Mouse (Mus musculus): Measurements from ENCODE around the gene Rwdd3. TPM values are rescaled to one million over a fixed set of nuclear protein-coding genes. Genes with fewer than 3 reads are reported as not detected.
A peak's percentile ranks its signal among the peaks of the same experiment; 100 is the strongest.

Gene Rwdd3
- total and polyA plus RNA-seq, 2 experiments from 2014 or later = 5.8 to 15.3 TPM

- H3K27ac ChIP-seq = no peak overlapping the region
- no peaks in the 10 kb centered on the region for H3K9me3 ChIP-seq (ENCODE audit: low read length)
- TF ChIP-seq CTCF (IDR thresholded peaks at IDR 0.05; ENCODE audit: low read depth) = peak; percentile 59
- H3K4me1 ChIP-seq (ENCODE audit: insufficient read depth, low read length) = 0 out of 2 replicates have a peak, but pooled peaks cover 5% of the 10 kb centered on the region
- no peak overlapping the region for H3K4me2 ChIP-seq (ENCODE audit: low read depth, low read length)
- DNase-seq (ENCODE audit: low spot score) (peak; percentile 32), ATAC-seq (no peak)
- no peaks in the 10 kb centered on the region for H3K36me3 ChIP-seq (ENCODE audit: insufficient read depth, low read length)
- H3K27me3 ChIP-seq (ENCODE audit: insufficient read depth, low read length) = no peaks in the 10 kb centered on the region
- H3K4me3 ChIP-seq (ENCODE audit: low read length) = no peak overlapping the region
- WGBS = 38% methylated on average over 2 of the region's 2 CpGs
- H3K9ac ChIP-seq (replicated peaks; ENCODE audit: low read length) = no peak overlapping the region
Measured at GRCm38 (mm10) chr3:121161661-121162060, 9.8 kb downstream of the Rwdd3 start.

GRCm38 (mm10) chr3:121160424-121160823, 11.1 kb downstream of the Rwdd3 start:
- Histone ChIP-seq H3K9me3 (ENCODE audit: low read length) (no peaks in the 10 kb centered on the region), H3K9ac (replicated peaks; ENCODE audit: low read length) (no peak overlapping the region), H3K4me3 (ENCODE audit: low read length) (no peak overlapping the region), H3K4me2 (ENCODE audit: low read depth, low read length) (no peak overlapping the region), H3K27me3 (ENCODE audit: insufficient read depth, low read length) (no peaks in the 10 kb centered on the region), H3K27ac (no peak overlapping the region), H3K36me3 (ENCODE audit: insufficient read depth, low read length) (no peaks in the 10 kb centered on the region), H3K4me1 (ENCODE audit: insufficient read depth, low read length) (0 out of 2 replicates have a peak, but pooled peaks cover 5% of the 10 kb centered on the region)
- DNase-seq (ENCODE audit: low spot score) (no peak), ATAC-seq (no peak)
- TF ChIP-seq CTCF (IDR thresholded peaks at IDR 0.05; ENCODE audit: low read depth) = no peak
- WGBS = 69% methylated on average over 4 of the region's 4 CpGs

DNA sequence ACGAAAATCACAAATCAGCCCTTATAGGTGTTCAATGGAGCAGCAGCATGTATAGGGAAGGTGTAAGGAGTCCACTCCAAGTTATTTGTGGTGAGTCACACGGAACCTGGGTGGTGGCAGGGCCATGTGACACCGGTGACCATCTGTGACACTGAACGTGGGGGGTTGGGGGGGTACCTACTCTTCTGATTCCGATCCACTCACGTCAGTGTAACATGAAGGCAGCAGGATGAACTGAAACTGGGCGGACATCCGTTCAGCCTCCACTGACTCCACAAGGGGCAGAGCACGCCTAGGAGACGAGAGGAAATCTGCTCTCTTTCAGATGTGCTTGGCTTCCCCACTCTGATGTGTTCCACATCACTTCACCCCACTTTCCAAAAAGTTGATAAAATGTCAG, 11.9 kb downstream of the Rwdd3 start:
- Histone ChIP-seq H3K27me3 (ENCODE audit: insufficient read depth, low read length) (no peaks in the 10 kb centered on the region), H3K9ac (replicated peaks; ENCODE audit: low read length) (no peak overlapping the region), H3K9me3 (ENCODE audit: low read length) (no peaks in the 10 kb centered on the region), H3K4me1 (ENCODE audit: insufficient read depth, low read length) (0 out of 2 replicates have a peak, but pooled peaks cover 5% of the 10 kb centered on the region), H3K36me3 (ENCODE audit: insufficient read depth, low read length) (no peaks in the 10 kb centered on the region), H3K4me2 (ENCODE audit: low read depth, low read length) (peak overlapping the region; percentile 14; the same call in 1 of the 2 replicates), H3K27ac (no peak overlapping the region), H3K4me3 (ENCODE audit: low read length) (no peak overlapping the region)
- peak; percentile 28; the same call in 1 of the 2 replicates for TF ChIP-seq CTCF (IDR thresholded peaks at IDR 0.05; ENCODE audit: low read depth)
- ATAC-seq (peak; percentile 84), DNase-seq (ENCODE audit: low spot score) (peak; percentile 63)
- 55% methylated on average over 10 of the region's 10 CpGs for WGBS

- TF ChIP-seq CTCF (IDR thresholded peaks at IDR 0.05; ENCODE audit: low read depth) = no peak
- peak; percentile 34 for DNase-seq (ENCODE audit: low spot score)
- H3K27me3 ChIP-seq (ENCODE audit: insufficient read depth, low read length) = no peaks in the 10 kb centered on the region
- 65% methylated on average over 16 of the region's 16 CpGs for WGBS
- H3K27ac ChIP-seq = no peak overlapping the region; the same call in 1 of the 2 replicates
- no peaks in the 10 kb centered on the region for H3K36me3 ChIP-seq (ENCODE audit: insufficient read depth, low read length)
- 0 out of 2 replicates have a peak, but pooled peaks cover 5% of the 10 kb centered on the region for H3K4me1 ChIP-seq (ENCODE audit: insufficient read depth, low read length)
- 0 out of 2 replicates have a peak overlapping the region, but pooled peaks have one; percentile 4 for H3K9ac ChIP-seq (replicated peaks; ENCODE audit: low read length)
- peak overlapping the region; percentile 32; the same call in 1 of the 2 replicates for H3K4me2 ChIP-seq (ENCODE audit: low read depth, low read length)
- no peaks in the 10 kb centered on the region for H3K9me3 ChIP-seq (ENCODE audit: low read length)
- 0 out of 2 replicates have a peak overlapping the region, but pooled peaks have one; percentile 6 for H3K4me3 ChIP-seq (ENCODE audit: low read length)
- ATAC-seq = no peak
Measured at GRCm38 (mm10) chr3:121158901-121159351, 12.6 kb downstream of the Rwdd3 start.

DNA sequence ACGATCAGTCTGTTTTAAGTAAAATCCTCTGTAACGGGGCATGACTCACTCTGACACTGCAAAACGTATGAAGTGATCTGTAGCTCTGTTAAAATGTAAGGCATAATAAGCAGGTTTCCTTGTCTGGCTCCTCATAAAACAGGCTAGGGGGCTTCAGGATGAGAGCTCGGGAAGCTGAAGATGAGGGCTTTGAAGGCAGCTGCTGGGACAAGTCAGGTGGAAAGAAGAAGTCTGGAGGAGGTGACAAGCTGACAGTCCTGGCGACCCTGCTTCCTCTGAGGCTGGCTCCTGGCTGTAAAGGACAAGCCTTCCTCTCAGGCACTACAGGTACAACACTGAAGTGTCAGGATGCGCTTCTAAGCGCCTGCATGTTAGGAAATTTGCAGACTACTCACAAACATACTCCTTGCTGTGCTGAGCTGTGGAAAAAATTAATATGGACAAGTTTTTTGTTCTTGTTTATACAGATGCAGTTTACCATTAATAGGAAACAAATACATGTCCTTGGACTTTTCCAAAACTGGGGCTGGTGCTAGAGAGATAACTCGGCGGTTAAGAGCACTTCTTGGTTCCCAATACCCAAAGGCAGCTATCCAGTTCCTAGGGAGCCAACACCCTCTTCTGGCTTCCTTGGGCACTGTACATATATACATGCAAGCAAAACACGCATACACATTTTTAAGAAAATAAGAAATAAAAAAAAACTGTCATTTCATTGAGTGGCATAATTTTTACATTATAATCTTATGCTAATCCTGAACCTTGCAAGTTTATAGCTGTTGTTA, 13.8 kb downstream of the Rwdd3 start:
- ATAC-seq = no peak
- no peaks in the 10 kb centered on the region for H3K9me3 ChIP-seq (ENCODE audit: low read length)
- no peaks in the 10 kb centered on the region for H3K27me3 ChIP-seq (ENCODE audit: insufficient read depth, low read length)
- 0 out of 2 replicates have a peak overlapping the region, but pooled peaks have one; percentile 15 for H3K27ac ChIP-seq
- H3K4me2 ChIP-seq (ENCODE audit: low read depth, low read length) = 0 out of 2 replicates have a peak overlapping the region, but pooled peaks have one; percentile 32
- TF ChIP-seq CTCF (IDR thresholded peaks at IDR 0.05; ENCODE audit: low read depth) = 0 out of 2 replicates have a peak, but pooled peaks have one; percentile 20
- 0 out of 2 replicates have a peak, but pooled peaks cover 5% of the 10 kb centered on the region for H3K4me1 ChIP-seq (ENCODE audit: insufficient read depth, low read length)
- H3K4me3 ChIP-seq (ENCODE audit: low read length) = no peak overlapping the region
- no peak overlapping the region for H3K9ac ChIP-seq (replicated peaks; ENCODE audit: low read length)
- DNase-seq (ENCODE audit: low spot score) = no peak
- H3K36me3 ChIP-seq (ENCODE audit: insufficient read depth, low read length) = no peaks in the 10 kb centered on the region
- WGBS = 70% methylated on average over 10 of the region's 10 CpGs

DNA sequence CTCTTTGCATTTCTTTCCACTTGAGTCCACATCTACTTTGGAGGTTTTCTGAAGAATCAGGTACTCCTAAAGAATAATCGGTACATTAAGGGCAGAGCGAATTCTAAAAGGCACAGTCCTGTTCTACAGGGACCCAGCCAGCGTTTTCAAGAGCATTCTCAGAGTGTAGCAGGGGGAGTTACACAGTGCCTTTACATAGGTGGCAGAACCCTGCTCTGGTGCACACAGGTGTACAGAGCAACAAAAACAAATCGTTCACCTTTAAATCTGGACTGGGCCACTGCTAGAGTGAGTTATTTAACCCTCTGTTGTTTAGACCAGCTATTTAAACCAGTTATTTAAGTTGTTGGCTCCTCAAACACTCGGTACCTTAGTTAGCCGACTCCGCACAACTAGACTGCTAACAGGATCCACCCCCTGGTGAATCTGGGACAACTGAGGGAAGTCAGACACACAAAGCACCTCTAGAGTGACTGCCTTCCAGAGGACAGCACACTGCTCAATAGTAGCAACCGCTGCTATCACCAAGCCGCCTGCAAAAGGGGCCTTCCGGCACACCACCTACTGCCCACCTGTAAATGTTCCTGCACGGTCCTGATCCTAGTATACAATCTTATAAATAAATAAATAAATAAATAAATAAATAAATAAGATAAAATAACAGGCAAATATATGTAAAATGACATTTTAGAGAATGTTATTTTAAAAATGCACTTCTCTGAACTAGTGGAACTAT, 14.9 kb downstream of the Rwdd3 start:
- no peaks in the 10 kb centered on the region for H3K27me3 ChIP-seq (ENCODE audit: insufficient read depth, low read length)
- ATAC-seq (no peak), DNase-seq (ENCODE audit: low spot score) (no peak)
- peak overlapping the region; percentile 45 for H3K4me2 ChIP-seq (ENCODE audit: low read depth, low read length)
- TF ChIP-seq CTCF (IDR thresholded peaks at IDR 0.05; ENCODE audit: low read depth) = no peak
- no peaks in the 10 kb centered on the region for H3K36me3 ChIP-seq (ENCODE audit: insufficient read depth, low read length)
- H3K4me3 ChIP-seq (ENCODE audit: low read length) = peak overlapping the region; percentile 8; the same call in 1 of the 2 replicates
- H3K4me1 ChIP-seq (ENCODE audit: insufficient read depth, low read length) = 0 out of 2 replicates have a peak, but pooled peaks cover 5% of the 10 kb centered on the region
- H3K9me3 ChIP-seq (ENCODE audit: low read length) = no peaks in the 10 kb centered on the region
- 49% methylated on average over 11 of the region's 11 CpGs for WGBS
- no peak overlapping the region; the same call in 1 of the 2 replicates for H3K27ac ChIP-seq
- no peak overlapping the region for H3K9ac ChIP-seq (replicated peaks; ENCODE audit: low read length)

All from hindbrain, postnatal 0 days (tissue).